In genomic region chr3:158905104-158905503, GRCm38 (mm10) we compare ENCODE assay signal across 28 mouse cellular contexts.
"Had no signal": no experiment of that assay in that cellular context is flagged by ENCODE, and none has a peak within 500 bp of the region (broad histone marks: within the 10 kb centered on the region; RNA-seq: fewer than 3 reads in every experiment).

No protein-coding gene starts in this region.

- H3K4me1 ChIP-seq: heart, embryonic 12.5 days; hindbrain, embryonic 10.5 days; hindbrain, embryonic 12.5 days; intestine, embryonic 15.5 days; kidney, embryonic 15.5 days; limb, embryonic 10.5 days; limb, embryonic 12.5 days; liver, embryonic 13.5 days; liver, embryonic 15.5 days had no signal

- H3K27me3 ChIP-seq: heart, embryonic 12.5 days; hindbrain, embryonic 12.5 days; intestine, embryonic 15.5 days; kidney, embryonic 15.5 days; limb, embryonic 12.5 days; liver, embryonic 13.5 days; liver, embryonic 15.5 days had no signal

- H3K27ac ChIP-seq: gastrocnemius, adult 2 months; heart, embryonic 10.5 days; hindbrain, embryonic 10.5 days; hindbrain, embryonic 12.5 days; hindbrain, embryonic 14.5 days; intestine, embryonic 15.5 days; kidney, embryonic 15.5 days; kidney, postnatal 0 days; layer of hippocampus, adult 2 months; limb, embryonic 10.5 days; limb, embryonic 12.5 days; liver, embryonic 13.5 days; liver, embryonic 15.5 days had no signal

- H3K4me2 ChIP-seq: heart, embryonic 12.5 days; hindbrain, embryonic 12.5 days; hindbrain, embryonic 14.5 days; intestine, embryonic 15.5 days; kidney, embryonic 15.5 days; limb, embryonic 12.5 days; liver, embryonic 11.5 days; liver, embryonic 13.5 days; liver, embryonic 15.5 days had no signal

- ATAC-seq: hindbrain, embryonic 16.5 days; inflammation-experienced regulatory T-cells, adult 6 months; intestine, postnatal 0 days had no signal

- DNase-seq: gastrocnemius, adult 2 months; gastrocnemius, postnatal 10 days; gastrocnemius, postnatal 25 days; heart, adult 18-20 months; heart, postnatal 10 days; heart, postnatal 4 days; kidney, adult 18-20 months; kidney, adult 9 months; kidney, postnatal 14 days; kidney, postnatal 36 days; liver; liver, embryonic 13.5 days had no signal

- H3K4me3 ChIP-seq: gastrocnemius, adult 2 months; heart, embryonic 10.5 days; heart, embryonic 12.5 days; hindbrain, embryonic 10.5 days; hindbrain, embryonic 12.5 days; intestine, embryonic 15.5 days; kidney, embryonic 15.5 days; layer of hippocampus, adult 2 months; limb, embryonic 10.5 days; limb, embryonic 12.5 days; liver, embryonic 13.5 days; liver, embryonic 15.5 days had no signal

- H3K36me3 ChIP-seq: heart, embryonic 10.5 days; heart, embryonic 12.5 days; hindbrain, embryonic 10.5 days; hindbrain, embryonic 12.5 days; intestine, embryonic 15.5 days; kidney, embryonic 15.5 days; limb, embryonic 10.5 days; limb, embryonic 12.5 days; liver, embryonic 13.5 days; liver, embryonic 15.5 days had no signal
